Mouse (Mus musculus): ENCODE results near the gene Lrrn4.
A peak's percentile ranks its signal among the peaks of the same experiment; 100 is the strongest.

The Lrrn4 gene

DNA sequence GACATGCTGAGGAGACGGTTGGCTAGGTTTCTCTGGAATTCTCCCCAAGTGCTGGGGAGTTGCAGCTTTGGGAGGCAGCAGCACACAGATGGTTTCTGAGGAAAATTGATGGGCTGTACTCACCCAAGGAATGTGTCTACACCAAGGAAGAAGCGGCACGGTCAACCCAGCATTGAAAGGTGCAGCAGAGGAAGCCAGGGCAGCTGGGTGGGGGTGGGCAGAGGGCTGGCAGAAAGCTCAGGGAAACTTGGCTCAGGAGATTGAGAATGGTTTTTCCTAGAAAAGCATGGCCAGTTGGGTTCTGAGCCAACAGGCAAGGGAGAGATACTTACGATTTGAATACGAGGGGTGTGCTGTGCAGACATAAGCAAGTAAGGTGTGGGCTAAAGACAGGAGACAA, 13.1 kb upstream of the Lrrn4 start:
- Histone ChIP-seq H3K27me3 (ENCODE audit: control insufficient read depth, insufficient read depth, low read length, poor library complexity, severe bottlenecking) (no peaks in the 10 kb centered on the region), H3K36me3 (ENCODE audit: control insufficient read depth, insufficient read depth, low read length, poor library complexity, severe bottlenecking) (no peaks in the 10 kb centered on the region)
- DNase-seq (ENCODE audit: low read depth, low spot score) = no peak

DNA sequence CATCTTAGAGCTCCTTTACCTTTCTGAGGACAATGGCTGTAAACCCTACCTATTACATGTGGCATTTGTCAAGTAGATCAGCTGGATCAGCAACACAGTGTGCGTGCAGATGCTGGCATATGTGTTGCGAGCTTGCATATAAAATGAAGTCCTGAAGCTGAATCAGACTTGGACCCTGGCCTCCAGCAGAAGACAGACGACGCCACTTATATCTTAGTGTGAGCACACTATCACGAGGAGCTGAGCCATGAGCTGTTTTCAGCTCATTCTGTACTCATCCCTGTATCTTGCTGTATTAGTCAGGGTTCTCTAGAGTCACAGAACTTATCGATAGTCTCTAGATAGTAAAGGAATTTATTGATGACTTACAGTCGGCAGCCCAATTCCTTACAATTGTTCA, 4.6 kb upstream of the Lrrn4 start:
- Histone ChIP-seq H3K27me3 (ENCODE audit: control insufficient read depth, insufficient read depth, low read length, poor library complexity, severe bottlenecking) (no peaks in the 10 kb centered on the region), H3K36me3 (ENCODE audit: control insufficient read depth, insufficient read depth, low read length, poor library complexity, severe bottlenecking) (no peaks in the 10 kb centered on the region)
- DNase-seq (ENCODE audit: low read depth, low spot score) = no peak

DNA sequence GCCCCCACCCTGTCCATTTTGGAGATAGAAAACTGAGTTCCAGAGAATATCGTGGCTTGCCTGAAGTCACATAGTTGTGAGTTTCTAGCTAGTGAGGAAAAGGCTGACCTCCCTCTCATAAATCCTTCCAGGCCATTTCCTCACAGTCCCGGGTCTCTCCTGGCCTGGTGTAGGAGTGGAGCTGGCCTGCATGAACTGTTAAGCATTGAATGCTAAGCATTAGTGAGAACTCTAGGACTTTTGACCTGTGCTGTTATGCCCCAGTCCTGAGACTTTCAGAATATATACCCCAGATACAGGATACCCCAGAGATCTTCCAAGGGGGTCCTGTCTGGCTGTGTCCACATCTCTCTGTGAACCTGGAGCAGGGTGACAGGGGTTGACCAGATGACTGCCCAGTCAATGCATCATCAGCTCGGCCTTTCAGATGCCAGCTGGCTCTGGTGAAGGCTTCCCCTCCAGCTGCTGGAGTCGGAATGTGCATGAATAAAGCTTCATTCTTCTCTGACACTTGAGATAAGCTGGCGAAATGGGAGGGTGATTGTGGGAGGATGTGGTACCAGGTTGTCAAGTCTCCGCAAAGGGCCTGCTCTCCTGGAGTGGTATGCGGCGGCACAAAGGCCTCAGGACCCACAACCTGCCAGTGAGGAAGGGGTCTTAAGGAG, 3.7 kb upstream of the Lrrn4 start:
- Histone ChIP-seq H3K36me3 (ENCODE audit: control insufficient read depth, insufficient read depth, low read length, poor library complexity, severe bottlenecking) (no peaks in the 10 kb centered on the region), H3K27me3 (ENCODE audit: control insufficient read depth, insufficient read depth, low read length, poor library complexity, severe bottlenecking) (no peaks in the 10 kb centered on the region)
- DNase-seq (ENCODE audit: low read depth, low spot score) = no peak

DNA sequence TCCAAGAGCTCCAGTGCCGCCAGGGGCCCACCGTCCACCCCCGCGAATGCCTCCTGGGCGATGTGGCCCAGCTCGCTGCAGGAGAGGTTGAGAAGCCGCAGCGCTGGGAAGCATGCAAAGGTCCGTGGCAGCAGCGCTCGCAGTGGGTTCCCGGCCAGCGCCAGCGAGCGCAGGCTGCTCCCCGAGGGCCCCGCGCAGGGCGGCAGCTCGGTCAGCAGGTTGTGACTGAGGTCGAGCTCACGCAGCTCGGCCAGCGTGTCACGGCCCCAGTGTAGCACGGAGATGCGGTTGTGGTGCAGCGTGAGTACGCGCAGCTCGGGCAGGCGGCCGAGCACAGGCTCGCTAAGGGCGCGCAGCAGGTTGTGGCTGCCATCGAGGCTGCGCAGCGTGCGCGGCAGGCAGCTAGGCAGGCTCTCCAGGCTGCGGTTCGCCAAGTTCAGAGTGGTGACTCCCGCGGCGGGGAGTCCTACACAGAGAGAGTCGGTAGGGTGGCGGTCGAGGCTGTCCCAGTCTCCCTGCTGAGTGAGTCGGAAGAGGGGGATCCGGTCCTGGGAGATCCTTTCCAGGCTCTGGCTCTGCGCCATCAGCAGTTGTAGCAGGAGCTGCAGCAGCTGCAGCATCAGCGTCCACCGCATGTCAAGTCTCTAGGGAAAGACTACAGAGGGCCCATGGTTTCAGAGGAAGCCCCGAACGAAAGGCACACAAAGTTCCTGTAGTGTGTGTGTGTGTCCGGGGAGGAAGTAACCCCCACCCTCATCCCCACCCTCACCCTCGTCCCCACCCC, 1.2 kb downstream of the Lrrn4 start:
- Histone ChIP-seq H3K36me3 (ENCODE audit: control insufficient read depth, insufficient read depth, low read length, poor library complexity, severe bottlenecking) (no peaks in the 10 kb centered on the region), H3K27me3 (ENCODE audit: control insufficient read depth, insufficient read depth, low read length, poor library complexity, severe bottlenecking) (no peaks in the 10 kb centered on the region)
- DNase-seq (ENCODE audit: low read depth, low spot score) = peak; percentile 31

DNA sequence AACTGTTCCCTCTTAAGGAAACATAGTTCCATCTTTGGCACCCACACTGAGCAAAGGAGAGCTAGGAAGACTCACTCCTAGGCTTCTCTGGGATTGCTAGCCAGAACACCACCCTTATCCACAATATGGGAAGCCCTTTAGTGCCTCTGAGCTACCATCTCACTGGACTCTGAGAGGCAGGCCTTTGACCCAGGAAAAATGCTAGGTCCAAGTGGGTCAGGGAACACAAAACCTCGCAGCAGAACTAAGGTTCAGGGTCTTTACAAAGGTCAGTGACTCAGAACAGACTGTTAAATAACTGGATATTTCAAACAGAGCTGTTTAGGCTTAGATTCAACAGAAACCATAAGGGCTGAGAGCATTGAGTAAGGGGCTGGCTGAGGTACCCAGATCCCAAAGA, 3.7 kb downstream of the Lrrn4 start:
- H3K27me3 ChIP-seq (ENCODE audit: control insufficient read depth, insufficient read depth, low read length, poor library complexity, severe bottlenecking) = no peaks in the 10 kb centered on the region
- no peaks in the 10 kb centered on the region for H3K36me3 ChIP-seq (ENCODE audit: control insufficient read depth, insufficient read depth, low read length, poor library complexity, severe bottlenecking)
- DNase-seq (ENCODE audit: low read depth, low spot score) = no peak

DNA sequence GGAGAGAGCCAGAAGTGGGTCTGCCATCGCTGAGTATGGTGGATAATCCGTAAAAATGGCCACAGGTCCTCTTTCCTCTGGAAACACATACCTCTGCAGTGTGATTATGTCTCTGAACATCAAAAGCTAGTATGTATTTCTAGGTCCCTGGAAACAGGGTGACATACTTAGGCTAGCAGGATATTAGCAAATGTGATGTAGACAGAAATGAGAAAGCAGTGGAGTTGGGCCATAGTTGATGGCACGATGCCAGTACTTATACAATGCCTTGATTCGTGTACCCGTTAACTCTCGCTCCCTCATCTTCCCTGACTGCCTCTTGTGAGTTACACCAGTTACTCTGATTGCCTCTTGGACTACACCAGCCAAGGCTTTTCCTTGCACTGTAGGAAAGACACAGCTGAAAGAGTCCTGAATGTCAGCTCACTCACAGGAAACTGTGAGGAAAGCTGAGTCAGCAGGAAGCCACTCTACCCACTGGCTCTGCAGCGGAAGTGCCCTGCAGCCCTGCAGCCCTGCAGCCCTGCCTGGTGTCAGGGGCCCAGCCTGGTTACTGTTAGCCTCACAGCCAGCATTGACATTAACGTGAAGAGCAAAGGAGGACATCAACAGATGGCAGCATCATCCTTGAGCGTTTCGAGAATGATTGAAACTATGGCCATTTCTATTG, 6.9 kb downstream of the Lrrn4 start:
- DNase-seq (ENCODE audit: low read depth, low spot score) = no peak
- no peaks in the 10 kb centered on the region for H3K36me3 ChIP-seq (ENCODE audit: control insufficient read depth, insufficient read depth, low read length, poor library complexity, severe bottlenecking)

DNA sequence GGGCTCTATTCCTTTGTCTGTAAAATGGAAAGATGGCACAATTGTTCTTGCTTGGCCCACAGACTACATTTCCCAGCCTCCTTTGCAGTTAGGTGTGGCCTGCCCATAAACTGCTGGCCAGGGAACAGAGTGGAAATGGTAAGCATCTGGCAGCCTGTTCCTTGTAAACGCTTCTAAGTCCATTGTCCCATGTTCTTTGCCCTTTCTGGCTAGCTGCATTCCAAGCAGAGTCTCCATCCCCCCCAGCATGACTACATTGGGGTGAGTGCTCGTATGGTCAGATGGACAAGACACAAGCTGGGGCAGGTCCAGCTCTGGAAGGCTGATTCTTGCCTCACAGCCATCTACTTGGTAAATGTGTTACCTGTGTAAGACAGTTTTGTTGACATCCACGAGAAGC, 9.0 kb downstream of the Lrrn4 start:
- Histone ChIP-seq H3K27me3 (ENCODE audit: control insufficient read depth, insufficient read depth, low read length, poor library complexity, severe bottlenecking) (no peaks in the 10 kb centered on the region), H3K36me3 (ENCODE audit: control insufficient read depth, insufficient read depth, low read length, poor library complexity, severe bottlenecking) (no peaks in the 10 kb centered on the region)
- DNase-seq (ENCODE audit: low read depth, low spot score) = no peak

More for the DNA sequence above, 6.9 kb downstream of the Lrrn4 start:
- H3K27me3 ChIP-seq (ENCODE audit: control insufficient read depth, insufficient read depth, low read length, poor library complexity, severe bottlenecking) = no peaks in the 10 kb centered on the region

DNA sequence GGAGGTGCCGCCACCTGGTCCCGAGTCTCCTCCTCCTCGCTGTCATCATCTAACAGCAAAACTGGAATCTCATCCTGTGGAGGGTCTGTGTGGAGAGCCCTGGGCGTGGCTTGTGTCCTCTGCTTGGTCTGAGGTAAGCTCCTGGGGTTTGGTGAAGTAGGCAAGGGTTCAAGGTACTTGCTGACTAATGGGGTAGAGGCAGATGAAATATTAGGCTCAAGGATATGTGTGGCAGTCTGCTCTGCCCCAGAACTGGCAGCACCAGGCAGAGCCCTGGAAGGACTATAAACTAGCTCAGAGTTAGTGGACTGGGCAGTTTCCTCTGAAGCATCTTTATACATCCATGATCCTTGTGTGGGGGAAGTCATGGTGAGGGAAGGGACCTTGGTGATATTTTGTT, 10.4 kb downstream of the Lrrn4 start:
- DNase-seq (ENCODE audit: low read depth, low spot score) = no peak
- Histone ChIP-seq H3K36me3 (ENCODE audit: control insufficient read depth, insufficient read depth, low read length, poor library complexity, severe bottlenecking) (no peaks in the 10 kb centered on the region), H3K27me3 (ENCODE audit: control insufficient read depth, insufficient read depth, low read length, poor library complexity, severe bottlenecking) (no peaks in the 10 kb centered on the region)

DNA sequence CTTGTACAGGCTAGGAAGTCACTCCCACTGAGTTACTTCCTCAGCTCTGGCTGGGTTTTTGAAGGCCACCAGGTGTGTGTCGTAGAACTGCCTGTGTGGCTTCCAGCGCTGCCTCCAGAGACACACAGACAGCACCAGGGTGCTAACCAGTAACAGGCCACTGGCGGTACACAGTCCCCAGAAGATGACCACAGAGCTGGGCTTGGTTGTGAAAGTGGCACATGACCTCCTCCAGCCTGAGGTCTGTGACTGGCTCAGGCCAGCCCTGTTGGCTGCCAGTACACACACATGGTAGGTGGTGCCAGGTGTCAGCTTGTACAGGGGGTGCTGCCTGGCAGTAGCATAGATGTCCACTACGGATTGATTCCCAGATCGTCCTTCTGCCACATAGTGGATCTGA, 11.0 kb downstream of the Lrrn4 start:
- no peaks in the 10 kb centered on the region for H3K27me3 ChIP-seq (ENCODE audit: control insufficient read depth, insufficient read depth, low read length, poor library complexity, severe bottlenecking)
- H3K36me3 ChIP-seq (ENCODE audit: control insufficient read depth, insufficient read depth, low read length, poor library complexity, severe bottlenecking) = 0 out of 2 replicates have a peak, but pooled peaks cover 2% of the 10 kb centered on the region
- DNase-seq (ENCODE audit: low read depth, low spot score) = no peak

DNA sequence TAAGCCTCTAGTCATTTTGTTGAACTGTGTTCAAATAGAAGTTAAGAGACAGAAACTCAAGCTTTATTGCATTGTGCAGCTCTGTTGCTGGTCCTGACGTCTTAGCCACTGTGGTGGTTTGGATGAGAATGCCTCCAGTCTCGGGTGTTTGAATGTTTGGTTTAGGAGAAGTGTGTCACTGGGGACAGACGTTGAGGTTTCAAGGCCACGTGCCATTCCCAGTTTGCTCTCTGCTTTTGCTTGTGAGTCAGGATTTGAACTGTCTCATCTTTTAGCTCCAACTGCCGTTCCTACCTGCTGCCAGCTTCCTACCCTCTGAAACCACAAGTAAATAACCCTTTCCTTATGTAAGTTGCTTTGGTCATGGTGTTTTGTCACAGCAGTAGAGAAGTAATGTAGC, 13.2 kb downstream of the Lrrn4 start:
- Histone ChIP-seq H3K27me3 (ENCODE audit: control insufficient read depth, insufficient read depth, low read length, poor library complexity, severe bottlenecking) (no peaks in the 10 kb centered on the region), H3K36me3 (ENCODE audit: control insufficient read depth, insufficient read depth, low read length, poor library complexity, severe bottlenecking) (peaks cover 2% of the 10 kb centered on the region; the same call in 1 of the 2 replicates)
- no peak for DNase-seq (ENCODE audit: low read depth, low spot score)

DNA sequence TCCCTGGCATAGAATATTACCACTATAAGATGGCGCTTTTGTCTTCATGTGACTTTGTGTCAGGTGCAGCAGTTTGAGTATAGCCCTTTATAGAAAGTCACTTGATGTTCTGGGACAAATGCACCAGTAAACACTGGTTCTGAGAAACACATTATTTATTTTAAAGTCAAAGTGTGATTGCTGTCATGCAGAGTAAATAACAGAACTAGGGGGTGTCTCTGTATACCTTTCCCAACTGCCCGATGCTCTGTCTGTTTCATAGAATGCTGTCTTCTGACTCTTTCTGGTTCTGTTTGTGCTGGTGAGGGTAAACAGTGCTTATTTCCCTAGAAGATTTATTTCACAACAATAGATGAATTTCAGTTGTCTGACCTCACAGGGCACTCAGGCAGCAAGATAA, 17.4 kb downstream of the Lrrn4 start:
- no peaks in the 10 kb centered on the region for H3K27me3 ChIP-seq (ENCODE audit: control insufficient read depth, insufficient read depth, low read length, poor library complexity, severe bottlenecking)
- peaks cover 4% of the 10 kb centered on the region for H3K36me3 ChIP-seq (ENCODE audit: control insufficient read depth, insufficient read depth, low read length, poor library complexity, severe bottlenecking)
- no peak for DNase-seq (ENCODE audit: low read depth, low spot score)

DNA sequence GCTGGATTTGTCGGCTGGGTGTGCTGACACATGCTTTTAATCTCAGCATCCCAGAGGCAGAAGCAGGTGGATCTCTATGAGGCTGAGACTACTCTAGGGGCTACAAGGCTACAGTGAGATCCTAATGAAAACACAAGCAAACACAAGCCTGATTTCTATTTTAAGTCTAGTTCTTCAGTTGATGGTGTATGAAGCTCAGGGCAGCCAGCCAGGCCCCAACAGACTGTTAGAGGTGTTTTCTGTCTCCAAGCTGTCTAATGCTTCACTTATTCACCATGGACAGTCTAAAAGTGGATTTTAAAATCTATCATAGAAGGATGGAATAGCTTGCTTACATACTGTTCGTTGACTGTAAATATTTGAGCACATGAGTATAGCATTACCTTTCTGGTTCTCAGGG, 19.2 kb downstream of the Lrrn4 start:
- Histone ChIP-seq H3K36me3 (ENCODE audit: control insufficient read depth, insufficient read depth, low read length, poor library complexity, severe bottlenecking) (peaks cover 4% of the 10 kb centered on the region), H3K27me3 (ENCODE audit: control insufficient read depth, insufficient read depth, low read length, poor library complexity, severe bottlenecking) (no peaks in the 10 kb centered on the region)
- no peak for DNase-seq (ENCODE audit: low read depth, low spot score)

DNA sequence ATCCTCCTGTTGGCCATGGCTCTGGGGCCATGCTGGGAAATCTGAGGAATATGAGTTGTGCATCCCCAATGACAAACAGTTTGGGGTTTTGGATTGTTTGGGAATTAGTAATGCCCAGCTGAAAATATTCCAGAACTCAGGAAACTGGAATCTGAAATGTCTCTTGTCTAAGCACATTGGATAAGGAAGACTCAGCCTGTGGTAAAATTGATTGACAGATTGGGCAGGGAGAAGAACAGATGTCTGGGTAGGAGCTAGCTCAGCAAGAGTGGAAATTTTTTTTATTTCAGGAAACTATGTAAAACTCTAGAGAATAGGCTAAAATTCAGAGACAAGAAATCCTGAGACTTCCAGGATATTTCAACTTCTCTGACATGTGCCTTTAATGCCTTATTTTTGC, 20.3 kb downstream of the Lrrn4 start:
- H3K27me3 ChIP-seq (ENCODE audit: control insufficient read depth, insufficient read depth, low read length, poor library complexity, severe bottlenecking) = no peaks in the 10 kb centered on the region
- DNase-seq (ENCODE audit: low read depth, low spot score) = no peak
- peaks cover 4% of the 10 kb centered on the region for H3K36me3 ChIP-seq (ENCODE audit: control insufficient read depth, insufficient read depth, low read length, poor library complexity, severe bottlenecking)

DNA sequence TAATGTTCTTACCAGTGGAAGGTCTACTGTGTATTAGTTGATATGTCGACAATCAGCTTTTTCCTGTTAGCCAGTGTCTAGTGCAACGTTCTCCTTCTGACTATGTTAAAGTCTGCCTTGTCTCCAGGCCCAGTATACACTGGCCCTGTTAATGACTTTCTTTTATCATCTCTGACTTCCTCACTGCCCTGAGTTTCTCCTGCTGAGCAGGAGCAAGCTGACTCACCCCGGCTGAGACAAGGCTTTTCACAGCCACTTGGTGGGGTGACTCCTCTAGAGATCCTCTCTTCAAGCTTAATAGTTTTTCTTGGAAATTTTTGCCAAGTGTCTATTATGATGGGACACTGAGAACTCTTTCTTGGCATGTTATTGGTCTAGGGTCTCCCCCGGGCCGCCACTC, 24.4 kb downstream of the Lrrn4 start:
- no peak for DNase-seq (ENCODE audit: low read depth, low spot score)
- Histone ChIP-seq H3K36me3 (ENCODE audit: control insufficient read depth, insufficient read depth, low read length, poor library complexity, severe bottlenecking) (peaks cover 3% of the 10 kb centered on the region; the same call in 1 of the 2 replicates), H3K27me3 (ENCODE audit: control insufficient read depth, insufficient read depth, low read length, poor library complexity, severe bottlenecking) (no peaks in the 10 kb centered on the region)

DNA sequence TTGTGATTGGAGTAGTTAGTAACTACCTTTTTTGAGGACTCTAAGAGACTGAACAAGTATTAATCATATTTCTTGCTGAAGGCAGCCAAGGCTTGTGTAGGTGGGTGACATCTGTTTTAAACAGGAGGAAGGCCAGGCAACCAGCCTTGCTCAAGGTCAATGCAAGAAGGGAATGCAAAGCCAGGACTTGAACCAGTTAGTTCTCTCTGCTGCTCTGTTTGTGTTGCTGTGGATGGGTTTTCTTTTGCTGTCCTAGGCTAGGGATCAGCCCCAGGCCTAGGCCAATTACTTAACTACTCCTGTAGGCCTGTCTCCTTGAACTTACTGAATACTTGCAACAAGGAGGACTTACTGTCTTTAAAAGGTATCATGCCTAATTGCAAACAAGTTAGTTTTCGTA, 27.6 kb downstream of the Lrrn4 start:
- DNase-seq (ENCODE audit: low read depth, low spot score) = no peak

More for the DNA sequence above, 27.6 kb downstream of the Lrrn4 start:
- Histone ChIP-seq H3K36me3 (ENCODE audit: control insufficient read depth, insufficient read depth, low read length, poor library complexity, severe bottlenecking) (no peaks in the 10 kb centered on the region; the same call in 1 of the 2 replicates), H3K27me3 (ENCODE audit: control insufficient read depth, insufficient read depth, low read length, poor library complexity, severe bottlenecking) (no peaks in the 10 kb centered on the region)
